Mouse (Mus musculus): ENCODE data around the gene Nr2c2ap.

Gene Nr2c2ap

DNA sequence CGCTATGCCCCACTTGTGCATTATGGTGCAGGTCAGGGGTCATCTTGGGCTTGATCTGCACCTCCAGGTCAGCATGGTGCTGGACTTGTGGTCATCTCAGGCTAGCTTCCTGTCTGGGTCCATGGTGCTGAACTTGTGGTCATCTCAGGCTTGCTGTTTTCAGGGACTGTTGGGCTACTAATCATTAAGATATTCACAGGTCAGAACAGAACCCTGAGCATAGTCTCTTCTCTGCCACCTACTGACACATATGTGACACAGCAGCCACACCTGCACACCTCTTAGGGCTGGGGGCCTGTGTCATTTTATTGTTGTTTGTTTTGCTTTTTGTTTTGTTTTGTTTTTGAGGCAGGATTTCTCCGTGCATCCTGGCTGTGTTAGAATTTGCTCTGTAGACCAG lies 8.3 kb upstream of the Nr2c2ap start:
- no peak for DNase-seq

DNA sequence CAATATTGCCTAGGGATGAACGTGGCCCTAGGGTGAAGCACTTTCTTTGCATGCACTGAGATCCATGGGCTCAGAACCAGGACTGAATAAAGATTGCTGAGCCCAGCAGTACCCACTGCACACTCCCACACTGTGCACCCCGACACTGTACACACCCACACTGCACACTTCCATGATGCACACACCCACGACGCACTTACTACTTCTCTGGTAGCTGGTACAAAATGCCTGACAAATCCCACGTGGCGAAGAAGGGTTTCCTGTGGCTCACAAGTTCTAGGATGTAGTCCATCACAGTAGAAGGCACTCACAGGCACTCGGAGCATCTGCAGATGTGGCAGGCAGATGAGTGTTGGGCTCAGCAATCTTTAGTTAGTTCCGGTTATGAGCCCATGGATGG lies 6.1 kb upstream of the Nr2c2ap start:
- no peak for DNase-seq

DNA sequence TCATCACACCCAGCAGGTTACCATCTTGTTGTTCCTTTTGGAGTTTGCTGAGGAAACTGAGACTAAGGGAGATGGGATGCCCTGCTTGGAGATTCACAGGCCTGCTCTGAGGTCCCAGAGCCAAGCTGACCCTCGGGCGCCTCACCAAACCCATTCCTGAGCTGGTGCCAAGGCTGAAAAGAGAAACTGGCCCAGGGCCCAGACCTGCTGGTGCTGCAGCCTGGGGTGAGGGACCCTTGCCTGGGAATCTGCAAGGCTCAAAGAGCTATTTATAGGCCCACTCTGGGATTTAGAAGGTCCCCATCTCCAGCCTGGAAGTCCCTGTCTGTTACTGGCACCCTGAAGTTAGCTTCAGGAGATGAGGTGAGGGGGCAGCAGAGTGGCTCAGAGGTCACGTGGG lies 2.7 kb upstream of the Nr2c2ap start:
- DNase-seq, result peak; percentile 43

DNA sequence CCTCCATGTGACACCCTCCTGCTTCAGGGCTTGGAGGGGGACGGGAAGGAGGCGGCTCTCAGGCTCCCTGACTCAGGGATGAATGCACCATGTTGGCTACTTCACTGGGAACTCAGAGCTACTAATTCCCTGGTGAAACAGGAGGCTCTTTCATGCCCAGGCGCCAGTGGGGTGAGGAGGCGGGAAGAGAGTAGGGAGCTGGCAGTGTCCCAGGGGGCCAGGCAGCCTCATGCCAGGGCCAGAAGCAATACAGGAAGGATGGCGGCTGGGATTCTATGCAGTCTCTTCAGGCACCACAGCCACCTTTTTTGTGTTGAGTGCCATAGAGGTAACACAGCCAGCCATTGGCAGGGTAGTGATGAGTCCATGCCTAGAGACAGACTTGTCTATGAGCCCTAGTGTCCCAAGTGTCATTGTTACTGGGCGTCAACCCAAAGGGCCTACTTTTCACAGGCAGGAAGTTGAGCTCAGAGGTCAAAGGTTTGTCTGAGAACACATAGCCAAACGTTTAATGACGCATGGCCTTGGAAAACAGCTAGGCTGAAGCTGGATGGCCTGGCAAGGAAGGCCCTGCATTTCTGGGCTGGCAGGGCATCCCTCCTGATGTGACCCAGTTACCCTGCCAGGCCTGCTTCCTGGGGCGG lies 1.7 kb upstream of the Nr2c2ap start:
- DNase-seq, result peak; percentile 70

DNA sequence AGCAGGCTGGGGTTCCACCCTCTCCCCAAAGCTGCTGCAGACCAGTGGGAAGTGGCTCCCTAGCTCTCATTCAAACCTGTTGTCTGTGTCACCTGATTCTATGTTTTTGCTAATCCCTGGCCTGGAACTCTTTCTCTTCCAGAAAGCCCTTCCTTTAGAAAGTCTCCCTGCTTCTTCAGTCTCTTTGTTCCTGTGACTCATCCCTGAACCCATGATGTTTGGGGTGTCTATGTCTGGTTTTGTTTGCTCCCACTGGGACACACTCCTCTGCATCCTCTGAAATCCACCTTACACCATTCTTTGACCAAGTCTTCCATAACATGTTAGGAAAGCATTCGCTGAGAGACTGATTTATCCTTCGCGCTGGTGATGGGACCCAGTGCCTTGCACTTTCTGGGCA lies 1.1 kb upstream of the Nr2c2ap start:
- no peak for DNase-seq

DNA sequence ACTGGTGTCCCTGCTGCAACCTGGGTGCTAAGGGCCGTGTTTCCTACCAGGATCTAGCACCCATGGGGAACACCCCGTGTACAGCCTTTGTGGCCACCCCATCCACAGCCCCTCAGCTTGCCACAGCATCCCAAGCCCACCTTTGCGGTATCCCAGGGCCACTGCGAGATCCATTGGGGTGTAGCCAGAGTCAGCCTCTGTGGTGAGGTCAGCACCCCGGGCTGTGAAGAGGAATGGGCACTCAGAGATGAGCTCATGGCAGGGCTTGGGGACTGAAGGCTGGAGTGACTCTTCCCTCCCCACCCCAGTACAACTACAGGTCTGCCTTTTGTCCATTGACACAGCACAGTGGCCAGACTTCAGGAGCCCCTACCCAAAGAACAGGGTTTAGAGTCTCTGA lies 3.0 kb downstream of the Nr2c2ap start:
- no peak for DNase-seq

DNA sequence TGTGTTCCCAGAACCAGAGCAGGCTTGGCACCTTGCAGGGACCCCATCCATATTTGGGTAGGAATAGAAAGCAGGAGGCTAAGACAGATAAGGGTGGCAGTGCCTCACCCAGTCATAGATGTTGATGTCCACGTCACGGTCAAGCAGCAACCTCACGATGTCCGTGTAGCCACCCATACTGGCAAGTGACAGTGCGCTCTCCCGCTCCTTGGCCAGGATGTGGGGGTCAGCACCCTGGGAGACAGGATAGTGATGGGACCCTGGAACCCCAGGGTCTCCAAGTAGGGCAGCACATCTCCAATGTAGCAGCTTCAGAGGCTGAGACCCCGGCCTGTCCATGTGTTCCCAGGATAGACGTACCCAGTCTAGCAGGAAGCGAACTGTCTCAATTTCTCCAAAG lies 3.8 kb downstream of the Nr2c2ap start:
- DNase-seq, result no peak

DNA sequence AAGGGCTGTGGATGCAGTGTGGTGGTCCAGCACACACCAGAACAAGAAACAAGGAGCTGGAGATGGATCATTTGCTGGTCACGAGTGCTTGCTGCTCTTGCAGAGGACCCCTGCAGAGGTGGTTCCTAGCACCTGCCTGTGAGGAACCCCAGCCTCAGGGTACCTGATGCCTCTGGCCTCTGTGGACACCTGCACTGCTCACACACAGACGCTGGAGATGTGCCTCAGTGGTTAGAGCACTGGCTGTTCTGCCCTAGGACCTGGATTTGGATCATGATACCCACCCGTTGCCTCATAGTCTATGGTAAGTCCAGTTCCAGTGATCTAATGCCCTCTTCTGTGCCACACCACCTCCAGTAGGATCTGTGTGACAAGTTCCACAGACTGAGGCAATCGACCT lies 5.5 kb downstream of the Nr2c2ap start:
- DNase-seq, result no peak

DNA sequence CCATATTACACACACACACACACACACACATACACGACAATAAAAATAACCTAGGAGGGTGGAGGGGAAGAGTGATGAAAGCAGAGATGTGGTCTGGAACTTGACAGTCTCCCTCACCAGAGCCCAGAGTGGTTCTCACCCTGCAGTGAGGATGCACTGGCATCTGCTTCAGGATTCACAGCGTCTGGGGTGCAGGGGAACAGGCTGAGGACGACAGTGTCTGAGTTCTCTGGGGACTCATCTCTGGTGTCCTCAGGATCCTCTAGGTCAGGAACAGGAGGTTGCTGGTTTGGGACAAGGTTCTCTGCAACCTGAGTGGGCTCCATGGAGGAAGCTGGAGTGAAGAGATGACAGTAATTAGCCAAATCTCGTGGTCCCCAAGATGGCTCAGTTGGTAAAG lies 6.8 kb downstream of the Nr2c2ap start:
- no peak for DNase-seq

DNA sequence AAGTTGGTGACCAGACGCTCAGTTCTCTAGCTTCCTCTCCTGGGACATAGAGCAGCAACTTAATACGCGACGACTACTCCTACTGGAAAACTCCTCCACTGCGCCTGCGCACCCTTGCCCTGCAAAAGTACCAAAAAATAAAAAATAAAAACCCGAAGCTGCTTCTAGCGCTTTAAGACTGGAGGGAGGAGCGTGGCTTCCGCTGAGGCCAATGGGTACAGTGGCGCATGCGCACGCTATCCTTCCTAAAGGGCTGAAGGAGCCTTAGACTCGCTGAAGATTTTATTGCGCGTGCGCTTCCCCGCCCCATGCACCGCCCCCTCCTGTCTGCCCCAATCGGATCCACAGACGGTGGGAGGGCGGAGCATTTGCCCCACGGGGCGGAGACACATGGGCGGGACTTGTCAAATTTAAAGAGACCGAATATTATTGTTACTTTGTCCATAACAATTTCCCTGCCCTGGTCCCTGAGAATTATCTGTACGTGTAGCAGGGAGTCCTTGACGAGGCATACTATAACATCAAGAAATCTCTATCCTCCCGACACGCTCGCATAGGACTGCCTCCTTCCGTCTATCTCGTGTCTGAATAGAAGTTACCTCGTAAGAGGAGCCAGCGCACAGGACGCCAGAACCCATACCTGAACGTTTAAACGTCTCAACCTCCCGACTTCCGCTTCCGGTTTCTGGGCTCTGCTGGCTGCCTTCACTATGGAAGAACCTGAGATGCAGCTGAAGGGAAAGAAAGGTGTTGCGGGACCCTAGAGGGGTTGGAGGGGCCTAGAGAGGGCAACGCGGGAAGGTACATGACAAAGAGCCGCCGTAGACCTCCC lies 8.1 kb downstream of the Nr2c2ap start, which contains the start of the genes Rfxank, Borcs8 and Mef2b:
Rfxank (minus strand) TSS at position 129 of the 832 bp plus-strand sequence.
Borcs8 (plus strand) TSS at position 474 of the 832 bp plus-strand sequence.
Mef2b (plus strand) TSS at position 686 of the 832 bp plus-strand sequence.
- peak; percentile 100 for DNase-seq

DNA sequence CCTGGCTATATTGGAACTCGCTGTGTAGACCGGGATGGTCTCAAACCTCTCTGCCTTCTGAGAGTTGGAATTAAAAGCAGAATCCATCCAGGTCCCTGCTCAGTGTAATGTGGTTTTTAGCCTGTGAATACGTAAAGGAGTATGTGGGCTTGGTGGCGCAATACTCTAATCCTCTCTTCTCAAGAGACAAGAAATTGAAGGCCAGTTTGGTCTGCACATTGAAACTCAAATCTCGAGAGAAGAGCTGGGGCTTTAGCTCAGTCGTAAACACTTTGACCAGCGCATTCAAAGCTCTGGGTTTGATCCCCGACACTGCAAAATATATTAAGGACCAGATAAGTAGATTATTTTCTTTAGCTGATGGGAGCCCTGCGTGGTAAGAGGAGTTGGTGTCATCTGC lies 8.8 kb downstream of the Nr2c2ap start:
- DNase-seq, result no peak

DNA sequence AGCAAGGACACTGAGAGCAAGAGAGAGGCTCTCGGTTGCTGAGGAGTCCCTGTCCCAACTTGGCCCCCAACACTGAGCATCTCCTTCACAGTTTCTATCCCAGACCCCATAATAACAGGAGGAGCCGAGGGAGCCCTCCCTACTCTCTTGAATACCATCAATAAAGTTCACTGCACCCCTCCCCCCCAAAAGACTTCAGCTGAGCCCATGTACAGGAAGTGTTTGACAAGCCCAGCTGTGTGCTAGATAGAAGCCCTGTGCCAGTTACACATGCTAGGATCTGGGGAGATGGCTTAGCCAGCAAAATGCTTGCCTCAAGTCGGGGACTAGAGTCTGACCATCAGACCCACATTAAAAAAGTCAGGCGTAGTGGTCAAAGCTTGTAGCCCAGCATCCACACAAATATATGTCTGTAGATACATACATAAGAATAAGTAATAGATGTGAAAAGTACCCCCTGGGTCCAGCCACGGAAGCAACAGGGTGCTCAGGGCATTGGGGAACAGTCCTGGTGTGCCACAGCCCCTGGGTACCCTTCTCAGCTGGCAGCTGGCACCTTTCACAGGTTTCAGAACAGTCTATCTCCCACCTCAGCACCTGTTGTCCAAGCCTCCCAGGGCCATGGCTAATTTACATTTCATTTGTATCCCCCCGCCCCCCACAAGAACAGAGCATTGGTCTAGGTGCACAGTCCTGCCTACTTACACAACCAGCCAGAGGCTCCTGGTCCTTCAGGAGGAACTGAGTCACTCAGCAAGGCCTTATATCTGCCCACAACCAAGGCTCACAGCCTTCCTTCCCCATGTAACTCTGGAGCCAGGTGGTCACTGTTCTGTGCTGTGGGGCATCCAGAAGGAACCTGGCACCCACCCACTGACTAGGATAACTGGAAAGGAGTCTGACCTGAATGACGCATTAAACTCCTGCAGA lies 16.8 kb downstream of the Nr2c2ap start:
- DNase-seq, result no peak

DNA sequence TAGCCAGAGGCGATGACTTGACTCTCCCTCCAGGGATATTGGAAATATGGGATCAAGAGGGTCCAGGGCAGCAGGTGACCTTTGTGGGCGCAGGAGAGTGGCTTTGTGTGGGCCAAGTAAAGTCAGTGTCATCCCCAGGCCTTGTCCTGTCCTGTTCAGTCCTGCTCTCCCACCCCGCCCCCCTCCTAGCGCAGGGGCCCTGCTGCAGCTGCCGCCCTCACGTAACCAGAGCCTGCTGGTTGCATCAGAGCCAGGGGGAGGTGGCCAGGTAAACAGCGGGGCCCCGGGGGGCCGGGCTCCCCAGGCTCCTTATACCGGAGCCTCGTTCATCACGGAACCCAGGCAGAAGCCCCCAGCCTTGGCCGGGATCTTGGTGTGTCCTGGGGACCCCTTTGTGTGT lies 19.0 kb downstream of the Nr2c2ap start:
- DNase-seq, result no peak

DNA sequence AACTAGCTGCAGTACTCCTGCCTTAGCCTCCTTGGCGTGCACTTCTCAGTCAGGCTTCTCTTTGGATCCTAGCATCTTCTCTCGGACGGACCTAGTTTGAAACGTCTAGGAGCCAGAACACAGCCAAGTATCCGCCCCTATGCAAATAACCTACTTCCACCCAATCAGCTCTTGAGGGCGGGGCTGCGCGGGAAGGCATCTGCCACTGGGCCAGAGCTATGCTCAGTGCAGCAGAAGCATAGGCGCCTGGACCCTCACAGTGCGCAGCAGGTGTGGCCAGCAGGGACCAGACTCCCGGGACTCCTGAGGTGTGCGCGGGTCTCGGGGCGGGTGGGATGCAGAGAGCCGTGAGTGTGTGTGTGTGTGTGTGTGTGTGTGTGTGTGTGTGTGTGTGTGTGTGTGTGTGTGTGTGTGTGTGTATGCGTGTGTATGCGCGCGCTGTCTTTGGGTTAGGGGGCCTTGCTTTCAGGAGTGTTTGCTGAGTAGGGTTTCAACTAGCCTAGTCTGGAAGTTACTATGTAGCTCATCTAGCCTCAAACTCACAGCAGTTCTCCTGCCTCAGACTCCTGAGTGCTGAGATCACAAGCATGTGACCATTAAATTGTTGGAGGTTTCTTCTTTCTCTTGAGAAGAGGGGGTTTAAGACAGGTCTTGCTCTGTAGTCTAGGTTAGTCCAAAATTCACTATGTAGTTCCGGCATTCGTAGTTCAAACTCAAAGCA lies 21.6 kb downstream of the Nr2c2ap start:
- DNase-seq, result peak; percentile 70

DNA sequence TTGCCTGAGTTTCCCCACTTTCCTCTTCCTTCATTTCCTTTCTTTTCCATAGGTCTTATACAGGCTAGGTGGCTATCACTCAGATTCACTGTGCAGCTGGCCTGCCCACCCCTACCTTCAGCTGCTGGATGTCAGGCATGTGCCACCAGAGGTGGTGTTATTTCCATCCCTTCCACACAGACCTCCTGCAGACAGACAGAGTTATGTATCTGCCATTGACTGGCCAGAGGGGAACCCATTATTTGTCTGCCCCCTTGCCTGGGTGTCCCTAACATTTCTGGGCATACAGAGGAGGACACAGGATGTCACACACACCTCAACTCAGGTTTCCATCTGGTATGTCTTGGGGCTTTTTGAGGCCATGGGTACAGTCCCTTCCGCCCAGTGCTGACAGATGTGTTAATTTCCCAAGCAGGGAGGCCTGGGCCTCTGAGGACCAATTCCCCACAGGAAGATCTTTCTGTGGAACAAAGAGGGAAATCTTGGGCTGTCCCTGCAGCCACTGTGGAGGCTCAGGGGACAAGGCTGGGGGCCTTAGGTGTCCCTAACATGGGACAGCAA lies 26.2 kb downstream of the Nr2c2ap start:
- no peak for DNase-seq

DNA sequence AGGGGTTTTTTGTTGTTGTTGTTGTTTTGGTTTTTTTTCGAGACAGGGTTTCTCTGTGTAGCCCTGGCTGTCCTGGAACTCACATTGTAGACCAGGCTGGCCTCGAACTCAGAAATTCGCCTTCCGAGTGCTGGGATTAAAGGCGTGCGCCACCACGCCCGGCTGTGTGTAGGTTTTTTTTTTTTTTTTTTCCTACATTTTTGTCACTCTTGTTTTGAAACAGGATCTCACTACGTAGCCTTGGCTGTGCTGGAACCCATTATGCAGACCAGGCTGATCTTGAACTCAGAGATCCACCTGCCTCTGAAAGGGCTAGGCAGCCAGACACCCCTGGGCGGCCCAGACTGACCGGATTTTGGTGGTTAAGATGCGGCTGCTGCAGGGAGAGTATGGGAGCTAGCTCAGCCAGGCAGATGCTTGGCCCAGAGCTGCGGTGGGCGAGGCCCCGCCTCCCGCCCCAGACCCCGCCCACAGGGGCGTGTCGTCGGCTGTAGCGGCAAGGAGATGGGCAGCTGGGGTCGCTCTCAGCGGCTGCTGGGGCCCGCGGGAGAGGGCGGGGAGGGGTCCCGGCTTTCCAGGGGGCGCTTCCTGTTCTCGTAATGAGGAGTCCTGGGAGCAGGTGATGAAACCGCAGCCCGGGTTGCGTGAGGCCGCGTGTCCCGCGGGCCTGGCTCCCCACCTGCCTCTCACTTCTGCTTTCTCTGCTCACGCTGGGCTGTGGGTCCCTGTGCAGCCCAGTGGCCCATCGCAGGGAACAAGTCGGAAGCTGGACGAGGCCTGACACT lies 27.1 kb downstream of the Nr2c2ap start:
- DNase-seq, result peak; percentile 65

DNA sequence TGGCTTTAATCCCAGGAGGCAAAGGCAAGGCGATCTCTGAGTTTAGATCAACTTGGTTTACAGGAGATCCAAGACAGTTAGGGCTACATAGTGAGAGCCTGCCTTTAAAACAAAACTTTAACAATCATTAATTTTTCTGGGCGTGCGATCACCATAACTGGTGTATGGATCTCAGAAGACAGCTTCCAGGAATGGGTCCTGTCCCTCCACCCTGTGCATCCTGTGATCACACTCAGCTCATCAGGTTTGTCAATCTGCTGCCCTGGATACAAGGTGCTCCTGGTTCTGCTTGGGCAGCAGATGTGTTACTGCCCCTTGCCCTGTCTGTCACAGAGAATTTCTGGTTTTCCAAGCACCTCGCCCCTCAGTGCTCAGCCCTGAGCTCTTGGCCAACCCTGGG lies 28.1 kb downstream of the Nr2c2ap start:
- no peak for DNase-seq

DNA sequence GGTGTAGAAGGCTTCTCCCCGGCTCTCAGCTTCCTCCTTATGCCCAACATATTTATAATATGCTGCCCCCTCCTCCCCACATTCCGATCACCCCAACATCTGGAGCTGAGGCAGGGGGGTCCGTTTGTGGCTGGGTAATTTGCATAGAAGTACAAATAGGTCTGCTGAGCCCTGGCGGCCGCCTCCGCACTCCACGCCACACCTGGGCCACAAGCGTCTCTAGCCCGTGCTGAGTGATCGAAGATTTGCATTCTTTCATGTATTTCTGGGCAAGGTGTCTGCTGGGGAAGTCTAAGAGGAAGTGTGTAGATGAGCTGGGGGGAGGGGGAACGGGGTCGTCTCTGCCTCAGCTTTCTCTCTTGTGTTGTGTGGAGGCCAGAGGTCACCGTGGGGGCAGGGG lies 28.9 kb downstream of the Nr2c2ap start:
- no peak for DNase-seq

DNA sequence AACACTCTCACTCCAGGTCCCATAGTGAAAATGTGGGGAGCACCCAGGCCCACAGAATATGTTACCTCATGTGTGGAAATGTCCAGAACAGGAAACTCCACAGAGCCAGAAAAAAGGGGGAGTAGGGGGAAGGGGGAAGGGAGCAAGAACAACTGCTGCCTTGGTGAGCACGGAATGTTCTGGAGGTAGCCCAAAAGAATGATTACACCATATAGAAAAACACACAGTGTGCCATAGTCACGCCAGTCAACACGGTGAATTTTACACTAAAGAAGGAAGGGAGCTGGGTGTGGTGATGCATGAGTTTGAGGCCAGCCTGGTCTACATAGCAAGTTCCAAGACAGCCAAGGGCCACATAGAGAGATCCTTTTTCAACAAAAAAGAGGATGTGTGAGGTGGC lies 32.2 kb downstream of the Nr2c2ap start:
- no peak for DNase-seq

DNA sequence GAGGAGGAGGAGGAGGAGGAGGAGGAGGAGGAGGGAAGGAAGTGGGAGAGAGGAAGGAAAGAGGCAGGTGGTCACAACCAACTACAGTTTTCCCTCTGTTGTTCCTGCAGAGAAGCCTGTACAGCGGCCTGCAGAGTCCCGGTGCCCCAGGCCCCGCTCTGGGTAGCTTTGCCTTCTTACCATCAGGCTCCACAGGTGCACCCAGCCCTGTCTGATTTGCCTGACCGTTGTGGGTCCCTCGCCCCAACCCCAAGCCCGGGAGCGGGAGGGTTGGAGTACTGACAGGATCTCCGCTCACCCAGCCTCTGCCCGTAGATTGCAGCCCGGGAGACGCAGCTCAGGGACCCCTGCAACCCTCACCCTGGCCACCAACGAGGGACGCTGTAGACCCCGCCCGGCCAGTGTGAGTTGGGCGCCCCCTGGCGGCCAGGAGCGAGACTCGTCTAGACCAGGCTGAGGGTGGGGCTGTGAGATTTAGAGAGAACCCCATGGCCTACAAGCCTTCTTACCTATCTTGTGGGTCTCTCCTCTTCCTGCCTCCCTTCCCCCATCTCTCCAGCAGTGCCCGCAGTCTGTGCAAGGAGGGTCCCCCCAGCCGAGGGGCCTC lies 35.5 kb downstream of the Nr2c2ap start:
- DNase-seq, result peak; percentile 48

DNA sequence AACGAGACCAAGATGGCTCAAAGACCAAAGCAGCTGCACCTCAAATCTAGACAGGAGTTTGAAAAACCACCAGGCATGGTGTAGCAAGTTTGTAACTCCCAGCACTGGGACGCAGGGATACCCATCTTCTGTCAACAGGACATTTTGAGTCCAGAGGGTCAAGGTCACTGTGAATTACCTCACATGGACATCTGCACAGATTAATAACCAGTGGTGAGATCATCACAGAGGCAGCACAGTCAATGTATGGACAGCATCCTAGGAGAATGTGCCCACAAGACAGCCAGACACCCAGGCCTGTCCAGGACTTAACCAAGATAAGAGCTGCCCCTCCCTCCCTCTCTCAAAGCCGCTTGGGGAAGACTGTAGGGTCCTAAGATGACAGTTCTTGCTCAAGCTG lies 39.0 kb downstream of the Nr2c2ap start:
- DNase-seq, result no peak

All from kidney, adult 9 months (tissue).